Mouse (Mus musculus) kidney, adult 2 months (tissue): ENCODE data around the gene Tcp10c.
"Not testable (repeated sequence)": the region's sequence is repeated elsewhere in the genome, so short reads cannot be mapped to it uniquely, and the experiment has no call there.

Experiments
- CTCF ChIP-seq: fragments of 200-500 bp; conservative IDR thresholded peaks from 2 replicates; pipeline ENCODE4 v1.5.1; 2011; ENCODE audit warnings: low read depth, mild to moderate bottlenecking, control low read depth, low read length, moderate library complexity, mixed read lengths; ENCODE audit not compliant: insufficient read depth, insufficient read length
- POLR2A ChIP-seq: fragments of 200-500 bp; IDR thresholded peaks from one replicate; pipeline ENCODE4 v1.6.1; 2011; ENCODE audit warnings: low read depth, low read length, control low read depth

- TF ChIP-seq CTCF, POLR2A: not testable (repeated sequence)
Measured at GRCm38 (mm10) chr17:13308746-13309145, 45.6 kb upstream of the Tcp10c start.
